Mouse (Mus musculus) liver, postnatal 0 days (tissue): ENCODE measurements around the gene Fastkd5. TPM values are rescaled to one million over a fixed set of nuclear protein-coding genes. Genes with fewer than 3 reads are reported as not detected.

Source experiments
- ATAC-seq: fragments of 200-750 bp; cut with Nextera tagmentation; 2 replicates; pipeline ENCODE4 v1.8.0; 2017; ENCODE audit warnings: mild to moderate bottlenecking, moderate library complexity
- DNase-seq: peaks from one replicate; pipeline ENCODE4 v3.0.0-alpha.2; 2016
- H3K27ac ChIP-seq: fragments of 300-500 bp; sonication (generic); 2 replicates; pipeline ENCODE4 v1.5.1; 2014; ENCODE audit warnings: antibody characterized with exemption, moderate library complexity, mild to moderate bottlenecking, low read depth
- H3K27me3 ChIP-seq: fragments of 300-500 bp; sonication (generic); 2 replicates; pipeline ENCODE4 v1.6.1; 2014; ENCODE audit warnings: low read length, control low read depth, mixed read lengths; ENCODE audit not compliant: insufficient read depth
- H3K36me3 ChIP-seq: fragments of 300-500 bp; sonication (generic); replicated peaks from 2 replicates; pipeline ENCODE4 v1.6.1; 2014; ENCODE audit warnings: mild to moderate bottlenecking, control low read depth, low read length, moderate library complexity, mixed read lengths; ENCODE audit not compliant: insufficient read depth
- H3K4me1 ChIP-seq: fragments of 300-500 bp; sonication (generic); 2 replicates; pipeline ENCODE4 v1.6.1; 2014; ENCODE audit warnings: antibody characterized with exemption, mild to moderate bottlenecking, control low read depth; ENCODE audit not compliant: insufficient read depth
- H3K4me2 ChIP-seq: fragments of 300-500 bp; sonication (generic); 2 replicates; pipeline ENCODE4 v1.6.1; 2014; ENCODE audit warnings: low read depth, mild to moderate bottlenecking, low read length, moderate library complexity, mixed read lengths
- H3K4me3 ChIP-seq: fragments of 300-500 bp; sonication (generic); 2 replicates; pipeline ENCODE4 v1.5.1; 2014; ENCODE audit warnings: low read depth, low read length
- H3K9ac ChIP-seq: fragments of 300-500 bp; sonication (generic); replicated peaks from 2 replicates; pipeline ENCODE4 v1.6.1; 2014; ENCODE audit warnings: mild to moderate bottlenecking, moderate library complexity
- H3K9me3 ChIP-seq: fragments of 300-500 bp; sonication (generic); 2 replicates; pipeline ENCODE4 v1.6.1; 2016; ENCODE audit warnings: mild to moderate bottlenecking, control low read depth, low read length, mixed read lengths
- CTCF ChIP-seq: sonication (generic); IDR thresholded peaks from 2 replicates; pipeline ENCODE4 v1.5.1; 2016; ENCODE audit warnings: antibody characterized with exemption, low read depth
- EP300 ChIP-seq: IDR thresholded peaks from 2 replicates; pipeline ENCODE4 v1.6.1; 2016; ENCODE audit warnings: antibody characterized with exemption, low read depth, mild to moderate bottlenecking
- WGBS: fragments of 180-500 bp; shearing (Covaris S2); extraction: QIAGEN DNeasy Blood & Tissue Kit; methylation state at CpG from one replicate; pipeline ENCODE4 v1.1.7; 2014; ENCODE audit not compliant: insufficient replicate concordance; 5-methylcytosine and 5-hydroxymethylcytosine counted together
- polyA plus RNA-seq: library from polyadenylated mRNA; unstranded; fragments of >200 nt; fragmentation: Nextera tagmentation; extraction: Ambion mirVana; gene quantifications from 2 replicates; pipeline ENCODE4 v1.2.1, GENCODE M21; 2015

The Fastkd5 gene
- polyA plus RNA-seq, 1 experiment from 2014 or later, result 7.2 TPM

DNA sequence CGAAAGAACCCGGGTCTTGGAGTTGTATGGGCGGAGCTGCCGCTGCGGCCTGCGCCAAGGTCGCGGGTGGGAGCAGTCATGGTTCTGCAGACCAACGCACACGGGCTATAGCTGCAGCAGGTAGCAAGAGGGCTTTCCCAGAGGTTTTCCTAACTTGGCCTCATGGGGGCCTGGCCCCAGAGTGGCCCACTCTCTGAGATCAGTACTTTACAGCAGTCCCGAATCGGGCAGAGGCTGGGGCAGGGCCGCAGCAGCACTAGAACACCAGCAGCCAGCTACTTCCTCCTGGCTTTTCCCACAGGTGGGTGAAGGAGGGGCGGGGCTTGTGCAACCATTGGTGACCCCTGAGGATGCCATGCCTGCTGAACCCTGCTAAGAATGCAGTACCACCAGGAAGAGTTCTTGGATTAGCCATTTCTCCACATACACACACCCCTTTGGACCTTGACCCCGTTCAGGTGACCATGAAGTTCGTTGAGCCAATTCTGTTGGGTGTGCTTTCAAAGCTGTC lies 8.3 kb upstream of the Fastkd5 start:
- H3K9ac ChIP-seq, result no peak overlapping the region; the same call in 1 of the 2 replicates

GRCm38 (mm10) chr2:130635847-130636246 lies 6.0 kb upstream of the Fastkd5 start:
- Histone ChIP-seq H3K36me3 (no peaks in the 10 kb centered on the region; the same call in 1 of the 2 replicates), H3K27me3 (peaks cover 42% of the 10 kb centered on the region), H3K27ac (no peak overlapping the region), H3K4me3 (peak overlapping the region; percentile 31; the same call in 1 of the 2 replicates), H3K4me1 (0 out of 2 replicates have a peak, but pooled peaks cover 9% of the 10 kb centered on the region), H3K9me3 (no peaks in the 10 kb centered on the region), H3K9ac (no peak overlapping the region), H3K4me2 (peak overlapping the region; percentile 60)
- ATAC-seq (peak; percentile 65), DNase-seq (peak; percentile 58)
- WGBS, result 34% methylated on average over 21 of the region's 21 CpGs
- TF ChIP-seq EP300 (peak; percentile 22; the same call in 1 of the 2 replicates), CTCF (0 out of 2 replicates have a peak, but pooled peaks have one; percentile 11)

More for the DNA sequence above, 8.3 kb upstream of the Fastkd5 start:
- Histone ChIP-seq H3K9me3 (no peaks in the 10 kb centered on the region), H3K4me2 (peak overlapping the region; percentile 61), H3K4me1 (peaks cover 18% of the 10 kb centered on the region), H3K36me3 (no peaks in the 10 kb centered on the region; the same call in 1 of the 2 replicates), H3K27ac (peak overlapping the region; percentile 72), H3K27me3 (peaks cover 42% of the 10 kb centered on the region), H3K4me3 (peak overlapping the region; percentile 24; the same call in 1 of the 2 replicates)
- ATAC-seq (peak; percentile 31), DNase-seq (peak; percentile 55)
- TF ChIP-seq EP300, result peak; percentile 32; the same call in 1 of the 2 replicates
- TF ChIP-seq CTCF, result no peak
- WGBS, result 35% methylated on average over 16 of the region's 16 CpGs

GRCm38 (mm10) chr2:130634739-130635411 lies 5.0 kb upstream of the Fastkd5 start:
- H3K27me3 ChIP-seq, result peaks cover 42% of the 10 kb centered on the region
- TF ChIP-seq CTCF (peak; percentile 39), EP300 (no peak)
- no peaks in the 10 kb centered on the region for H3K9me3 ChIP-seq
- H3K4me1 ChIP-seq, result peaks cover 12% of the 10 kb centered on the region; the same call in 1 of the 2 replicates
- H3K4me2 ChIP-seq, result peak overlapping the region; percentile 60
- WGBS, result 10% methylated on average over 38 of the region's 38 CpGs
- peak overlapping the region; percentile 31 for H3K4me3 ChIP-seq
- no peaks in the 10 kb centered on the region; the same call in 1 of the 2 replicates for H3K36me3 ChIP-seq
- H3K9ac ChIP-seq, result no peak overlapping the region; the same call in none of the 2 replicates
- DNase-seq, result no peak
- ATAC-seq, result no peak
- no peak overlapping the region for H3K27ac ChIP-seq

DNA sequence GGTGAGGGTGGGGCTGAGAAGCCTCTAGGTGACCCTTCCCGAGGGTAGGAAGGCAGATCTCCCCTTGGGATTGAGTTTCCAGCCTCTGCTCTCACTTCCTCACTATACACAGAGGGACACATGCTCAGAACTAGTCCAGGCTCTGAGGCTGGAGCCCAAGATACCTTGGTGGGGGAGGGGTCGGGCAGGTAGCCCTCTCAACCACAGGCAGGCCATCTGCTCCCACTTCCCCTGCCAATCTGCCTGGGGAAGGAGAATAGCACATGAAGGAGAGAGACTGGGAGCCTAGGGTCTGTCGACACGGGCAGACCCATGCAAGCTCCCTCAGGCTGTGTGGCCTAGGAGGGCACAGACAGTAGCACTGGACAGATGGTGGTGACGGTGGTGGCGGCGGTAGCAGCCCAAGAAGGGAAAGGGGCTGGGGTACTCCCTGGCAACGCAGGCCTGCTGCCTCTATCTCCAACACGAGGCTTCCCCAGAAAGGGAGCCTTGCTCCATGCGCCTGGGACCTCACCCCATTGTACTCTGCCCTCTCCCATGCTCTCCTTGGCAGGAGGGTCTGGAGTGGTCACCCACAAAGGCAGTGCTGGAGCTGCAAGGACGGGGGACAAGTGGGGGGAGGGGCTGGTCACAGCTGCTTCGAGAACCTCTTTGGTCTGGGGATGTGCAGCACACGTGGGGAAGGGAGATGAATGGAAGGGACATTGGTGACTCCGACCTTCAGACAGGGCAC lies 4.3 kb upstream of the Fastkd5 start:
- Histone ChIP-seq H3K4me2 (peak overlapping the region; percentile 60; the same call in 1 of the 2 replicates), H3K9ac (no peak overlapping the region; the same call in 1 of the 2 replicates), H3K4me3 (peak overlapping the region; percentile 31; the same call in 1 of the 2 replicates), H3K9me3 (no peaks in the 10 kb centered on the region), H3K27ac (no peak overlapping the region), H3K4me1 (peaks cover 12% of the 10 kb centered on the region), H3K36me3 (no peaks in the 10 kb centered on the region; the same call in 1 of the 2 replicates), H3K27me3 (peaks cover 42% of the 10 kb centered on the region)
- ATAC-seq (no peak), DNase-seq (no peak)
- 36% methylated on average over 14 of the region's 14 CpGs for WGBS
- TF ChIP-seq EP300 (no peak), CTCF (no peak)

- peaks cover 41% of the 10 kb centered on the region for H3K27me3 ChIP-seq
- no peaks in the 10 kb centered on the region for H3K9me3 ChIP-seq
- no peaks in the 10 kb centered on the region; the same call in 1 of the 2 replicates for H3K36me3 ChIP-seq
- no peak overlapping the region for H3K27ac ChIP-seq
- no peak for TF ChIP-seq CTCF
- H3K9ac ChIP-seq, result no peak overlapping the region
- 59% methylated on average over 5 of the region's 5 CpGs for WGBS
- peaks cover 15% of the 10 kb centered on the region for H3K4me1 ChIP-seq
- H3K4me2 ChIP-seq, result no peak overlapping the region
- no peak for ATAC-seq
- no peak overlapping the region for H3K4me3 ChIP-seq
- no peak for DNase-seq
These were observed 3.3 kb upstream of the Fastkd5 start for GRCm38 (mm10) chr2:130632887-130633675.
